Mouse (Mus musculus) forebrain, embryonic 14.5 days (tissue): Measurements from ENCODE around the gene Tex35. TPM values are rescaled to one million over a fixed set of nuclear protein-coding genes. Genes with fewer than 3 reads are reported as not detected.

Source experiments
- ATAC-seq: fragments of 200-750 bp; cut with Nextera tagmentation; 2 replicates; pipeline ENCODE4 v1.8.0; 2017; ENCODE audit warnings: mild to moderate bottlenecking, moderate library complexity
- DNase-seq: peaks from one replicate; pipeline ENCODE4 v3.0.0-alpha.2; 2015; ENCODE audit warnings: low spot score
- H3K27ac ChIP-seq: fragments of 300-500 bp; sonication (generic); 2 replicates; pipeline ENCODE4 v1.5.1; 2014; ENCODE audit warnings: low read depth, mild to moderate bottlenecking, control low read depth, low read length, moderate library complexity
- H3K27me3 ChIP-seq: fragments of 300-500 bp; sonication (generic); replicated peaks from 2 replicates; pipeline ENCODE4 v1.6.1; 2014; ENCODE audit warnings: low read length, control low read depth, mixed read lengths; ENCODE audit not compliant: control insufficient read depth, insufficient read depth
- H3K36me3 ChIP-seq: fragments of 300-500 bp; sonication (generic); 2 replicates; pipeline ENCODE4 v1.6.1; 2014; ENCODE audit warnings: low read length, control low read depth; ENCODE audit not compliant: control insufficient read depth, insufficient read depth
- H3K4me1 ChIP-seq: fragments of 300-500 bp; sonication (generic); 2 replicates; pipeline ENCODE4 v1.6.1; 2014; ENCODE audit warnings: antibody characterized with exemption, low read length, control low read depth; ENCODE audit not compliant: control insufficient read depth, insufficient read depth
- H3K4me2 ChIP-seq: fragments of 300-500 bp; sonication (generic); 2 replicates; pipeline ENCODE4 v1.6.1; 2014; ENCODE audit warnings: mild to moderate bottlenecking, control low read depth, low read length
- H3K4me3 ChIP-seq: fragments of 300-500 bp; sonication (generic); 2 replicates; pipeline ENCODE4 v1.5.1; 2014; ENCODE audit warnings: low read depth, low read length, control low read depth
- H3K9ac ChIP-seq: fragments of 300-500 bp; sonication (generic); 2 replicates; pipeline ENCODE4 v1.6.1; 2014; ENCODE audit warnings: mild to moderate bottlenecking, low read length, control low read depth, moderate library complexity
- H3K9me3 ChIP-seq: fragments of 300-500 bp; sonication (generic); replicated peaks from 2 replicates; pipeline ENCODE4 v1.6.1; 2016; ENCODE audit warnings: low read length, control low read depth, mixed read lengths; ENCODE audit not compliant: control insufficient read depth
- WGBS: fragments of 180-500 bp; shearing (Covaris S2); extraction: QIAGEN DNeasy Blood & Tissue Kit; methylation state at CpG from one replicate; pipeline ENCODE4 v1.1.7; 2014; 5-methylcytosine and 5-hydroxymethylcytosine counted together
- polyA plus RNA-seq: library from polyadenylated mRNA; unstranded; fragments of >200 nt; fragmentation: Nextera tagmentation; extraction: Ambion mirVana; gene quantifications from 2 replicates; pipeline ENCODE4 v1.2.1, GENCODE M21; 2014

Tex35 gene
- polyA plus RNA-seq, 1 experiment from 2014 or later: not detected

- ATAC-seq (peak; percentile 67), DNase-seq (peak; percentile 85)
- Histone ChIP-seq H3K4me1 (no peaks in the 10 kb centered on the region; the same call in 1 of the 2 replicates), H3K9ac (no peak overlapping the region), H3K9me3 (no peaks in the 10 kb centered on the region), H3K27ac (no peak overlapping the region), H3K36me3 (no peaks in the 10 kb centered on the region), H3K4me2 (no peak overlapping the region), H3K27me3 (no peaks in the 10 kb centered on the region), H3K4me3 (no peak overlapping the region)
- 6% methylated on average over 15 of the region's 15 CpGs for WGBS
Measured at GRCm38 (mm10) chr1:157076257-157076656, 32.2 kb downstream of the Tex35 start.

DNA sequence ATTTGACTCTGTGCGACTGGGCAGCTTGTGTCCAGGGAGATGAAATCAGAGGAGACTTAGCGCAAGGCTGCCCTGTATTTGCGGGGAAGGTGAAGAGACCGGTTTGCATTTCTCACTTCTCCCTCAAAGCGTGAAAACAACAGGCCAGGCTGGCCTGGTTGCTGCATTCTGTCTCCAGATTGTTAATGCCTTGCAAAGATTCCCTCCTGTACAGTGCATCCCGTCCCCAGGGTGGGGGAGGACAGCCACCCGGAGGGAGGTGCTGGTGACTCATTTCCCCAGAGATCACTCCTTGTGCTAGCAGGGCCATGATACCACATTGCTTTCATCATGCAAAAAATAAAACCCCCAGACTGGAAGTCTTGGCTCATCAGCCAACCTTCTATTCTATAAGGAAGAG lies 33.5 kb downstream of the Tex35 start:
- no peak overlapping the region for H3K9ac ChIP-seq
- no peak for ATAC-seq
- H3K4me1 ChIP-seq: no peaks in the 10 kb centered on the region; the same call in 1 of the 2 replicates
- no peaks in the 10 kb centered on the region for H3K27me3 ChIP-seq
- 50% methylated on average over 7 of the region's 7 CpGs for WGBS
- no peak for DNase-seq
- H3K36me3 ChIP-seq: no peaks in the 10 kb centered on the region
- H3K9me3 ChIP-seq: no peaks in the 10 kb centered on the region
- no peak overlapping the region for H3K4me2 ChIP-seq
- no peak overlapping the region for H3K4me3 ChIP-seq
- no peak overlapping the region for H3K27ac ChIP-seq

- no peak overlapping the region for H3K9ac ChIP-seq
- WGBS: 78% methylated on average over 6 of the region's 6 CpGs
- H3K4me1 ChIP-seq: no peaks in the 10 kb centered on the region; the same call in 1 of the 2 replicates
- no peaks in the 10 kb centered on the region for H3K36me3 ChIP-seq
- no peak overlapping the region for H3K27ac ChIP-seq
- no peak overlapping the region for H3K4me3 ChIP-seq
- no peaks in the 10 kb centered on the region for H3K27me3 ChIP-seq
- DNase-seq (no peak), ATAC-seq (no peak)
- no peaks in the 10 kb centered on the region for H3K9me3 ChIP-seq
- H3K4me2 ChIP-seq: no peak overlapping the region
Measured at GRCm38 (mm10) chr1:157074371-157074770, 34.1 kb downstream of the Tex35 start.

GRCm38 (mm10) chr1:157073592-157073991 lies 34.9 kb downstream of the Tex35 start:
- Histone ChIP-seq H3K4me2 (no peak overlapping the region), H3K27me3 (no peaks in the 10 kb centered on the region), H3K4me3 (no peak overlapping the region), H3K9me3 (no peaks in the 10 kb centered on the region), H3K4me1 (no peaks in the 10 kb centered on the region), H3K27ac (no peak overlapping the region), H3K9ac (no peak overlapping the region), H3K36me3 (no peaks in the 10 kb centered on the region)
- 67% methylated on average over 4 of the region's 4 CpGs for WGBS
- ATAC-seq (no peak), DNase-seq (no peak)

DNA sequence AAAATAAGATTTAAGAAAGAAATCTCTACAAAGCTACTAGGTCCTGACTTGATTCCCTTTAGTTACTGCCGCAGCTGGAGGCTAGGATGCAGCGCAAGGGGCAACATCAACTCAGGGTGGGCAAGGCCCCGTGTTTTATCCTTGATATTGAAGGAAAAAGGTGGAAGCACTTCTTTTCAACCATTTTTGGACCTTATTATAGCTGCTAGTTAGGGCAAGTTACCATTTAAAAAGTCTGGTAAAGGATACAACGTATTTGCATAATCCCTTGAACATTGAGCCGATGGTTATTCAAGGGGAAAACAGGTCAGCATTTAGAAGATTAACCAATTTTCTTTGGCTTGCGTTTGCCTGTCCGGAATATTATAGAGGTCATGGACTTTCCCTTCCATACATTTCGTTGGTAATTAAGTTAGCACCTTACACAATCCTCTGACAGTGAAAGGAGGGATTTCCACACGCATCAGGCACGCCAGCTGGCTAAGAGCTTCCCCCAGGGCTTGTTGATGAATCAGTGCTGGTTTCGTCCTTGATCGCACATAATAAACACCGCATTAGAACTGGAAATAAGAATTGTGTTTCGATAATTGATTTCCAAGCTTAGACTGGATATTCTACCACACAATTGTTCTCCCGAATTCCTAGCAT lies 39.2 kb downstream of the Tex35 start:
- WGBS: 21% methylated on average over 15 of the region's 15 CpGs
- Histone ChIP-seq H3K4me2 (no peak overlapping the region), H3K9me3 (no peaks in the 10 kb centered on the region), H3K4me1 (peaks cover 10% of the 10 kb centered on the region; the same call in 1 of the 2 replicates), H3K4me3 (no peak overlapping the region), H3K27ac (no peak overlapping the region), H3K27me3 (no peaks in the 10 kb centered on the region), H3K36me3 (no peaks in the 10 kb centered on the region), H3K9ac (no peak overlapping the region)
- ATAC-seq (peak; percentile 33; the same call in 1 of the 2 replicates), DNase-seq (peak; percentile 58)

DNA sequence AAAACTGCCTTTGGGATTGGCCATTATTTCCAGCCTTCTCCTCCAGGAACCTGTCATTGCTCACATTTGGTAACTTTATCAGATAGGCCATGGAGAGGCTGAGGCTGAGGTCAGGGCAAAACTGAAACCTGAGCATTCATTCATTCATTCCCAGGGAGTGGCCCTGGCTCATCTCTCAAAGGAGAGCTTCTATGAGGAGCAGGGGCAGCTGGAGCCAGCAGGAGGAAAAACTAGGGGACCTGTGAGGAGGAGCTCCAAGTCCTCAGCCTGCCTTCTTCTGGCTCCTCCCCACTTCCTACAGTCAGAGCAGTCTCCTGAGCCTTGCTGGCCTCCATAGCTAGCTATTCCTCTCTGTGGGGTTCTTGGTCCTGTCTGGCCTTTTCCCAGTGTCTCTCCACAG lies 40.2 kb downstream of the Tex35 start:
- Histone ChIP-seq H3K9ac (no peak overlapping the region), H3K36me3 (no peaks in the 10 kb centered on the region), H3K27me3 (no peaks in the 10 kb centered on the region), H3K4me2 (no peak overlapping the region), H3K4me1 (peaks cover 10% of the 10 kb centered on the region; the same call in 1 of the 2 replicates), H3K4me3 (no peak overlapping the region), H3K9me3 (no peaks in the 10 kb centered on the region), H3K27ac (no peak overlapping the region)
- DNase-seq (no peak), ATAC-seq (no peak)

- Histone ChIP-seq H3K27ac (no peak overlapping the region), H3K36me3 (no peaks in the 10 kb centered on the region), H3K4me3 (no peak overlapping the region), H3K4me2 (no peak overlapping the region), H3K4me1 (peaks cover 10% of the 10 kb centered on the region; the same call in 1 of the 2 replicates), H3K9ac (no peak overlapping the region), H3K9me3 (no peaks in the 10 kb centered on the region), H3K27me3 (no peaks in the 10 kb centered on the region)
- 64% methylated on average over 12 of the region's 12 CpGs for WGBS
- peak; percentile 43; the same call in 1 of the 2 replicates for ATAC-seq
- DNase-seq: peak; percentile 64
Measured at GRCm38 (mm10) chr1:157065819-157066730, 42.4 kb downstream of the Tex35 start.

GRCm38 (mm10) chr1:157063318-157064115 lies 45.0 kb downstream of the Tex35 start:
- Histone ChIP-seq H3K9ac (no peak overlapping the region), H3K27ac (peak overlapping the region; percentile 40; the same call in 1 of the 2 replicates), H3K4me1 (peaks cover 10% of the 10 kb centered on the region; the same call in 1 of the 2 replicates), H3K9me3 (no peaks in the 10 kb centered on the region), H3K27me3 (no peaks in the 10 kb centered on the region), H3K36me3 (no peaks in the 10 kb centered on the region), H3K4me2 (no peak overlapping the region), H3K4me3 (no peak overlapping the region)
- peak; percentile 33; the same call in 1 of the 2 replicates for ATAC-seq
- DNase-seq: no peak
- 67% methylated on average over 13 of the region's 13 CpGs for WGBS
